13 mouse cellular contexts compared by ENCODE assay signal in genomic region chr11:60359936-60360335, GRCm38 (mm10).
"Had no signal": no experiment of that assay in that cellular context is flagged by ENCODE, and none has a peak within 500 bp of the region (broad histone marks: within the 10 kb centered on the region; RNA-seq: fewer than 3 reads in every experiment).

No protein-coding gene starts in this region.

- H3K4me1 ChIP-seq: liver, embryonic 12.5 days; lung, embryonic 15.5 days; midbrain, embryonic 10.5 days; neural tube, embryonic 15.5 days had no signal

- H3K27ac ChIP-seq: kidney, postnatal 0 days; limb, embryonic 15.5 days; liver, embryonic 12.5 days; lung, embryonic 15.5 days; midbrain, embryonic 10.5 days; neural tube, embryonic 15.5 days had no signal

- H3K9ac ChIP-seq: limb, embryonic 15.5 days; liver, embryonic 12.5 days; lung, embryonic 15.5 days; neural tube, embryonic 15.5 days had no signal

- H3K36me3 ChIP-seq: limb, embryonic 15.5 days; liver, embryonic 12.5 days; lung, embryonic 15.5 days; midbrain, embryonic 10.5 days; neural tube, embryonic 15.5 days had no signal

- H3K27me3 ChIP-seq: limb, embryonic 15.5 days; lung, embryonic 15.5 days; neural tube, embryonic 15.5 days had no signal

- H3K9me3 ChIP-seq: limb, embryonic 15.5 days; liver, embryonic 12.5 days; lung, embryonic 15.5 days; midbrain, embryonic 10.5 days; neural tube, embryonic 15.5 days had no signal

- H3K4me3 ChIP-seq: limb, embryonic 15.5 days; liver, embryonic 12.5 days; lung, embryonic 15.5 days; midbrain, embryonic 10.5 days; myocyte; neural tube, embryonic 15.5 days had no signal

- DNase-seq: kidney, adult 9 months; midbrain, embryonic 14.5 days; right cerebral cortex, adult 18-20 months; right cerebral cortex, postnatal 25 days; thymus, adult 18-20 months; thymus, postnatal 14 days had no signal

- H3K4me2 ChIP-seq: limb, embryonic 15.5 days; liver, embryonic 12.5 days; lung, embryonic 15.5 days; neural tube, embryonic 15.5 days had no signal

- ATAC-seq: liver, embryonic 12.5 days had no signal
